Mouse (Mus musculus) adipocyte (in vitro differentiated cells): ENCODE data around the gene Tmcc3.
A peak's percentile ranks its signal among the peaks of the same experiment; 100 is the strongest.

ENCODE experiments used
- DNase-seq: peaks from one replicate; pipeline ENCODE4 v3.0.0-alpha.2; 2016; ENCODE audit warnings: low spot score

Tmcc3 gene

GRCm38 (mm10) chr10:94311511-94312006 lies at the start of gene Tmcc3:
Tmcc3 (plus strand) TSS chr10:94311949.
- DNase-seq = no peak

- no peak for DNase-seq
Observed at GRCm38 (mm10) chr10:94262646-94263045, 49.1 kb upstream of the Tmcc3 start.

GRCm38 (mm10) chr10:94263211-94263610 lies 48.5 kb upstream of the Tmcc3 start:
- DNase-seq = no peak

GRCm38 (mm10) chr10:94265656-94266542 lies 45.9 kb upstream of the Tmcc3 start:
- DNase-seq = no peak

- no peak for DNase-seq
Observed at GRCm38 (mm10) chr10:94275321-94275720, 36.4 kb upstream of the Tmcc3 start.

GRCm38 (mm10) chr10:94276511-94276910 lies 35.2 kb upstream of the Tmcc3 start:
- DNase-seq = no peak

- DNase-seq = no peak
Observed at GRCm38 (mm10) chr10:94282179-94282578, 29.6 kb upstream of the Tmcc3 start.

GRCm38 (mm10) chr10:94282797-94283196 lies 29.0 kb upstream of the Tmcc3 start:
- no peak for DNase-seq

- DNase-seq = no peak
Observed at GRCm38 (mm10) chr10:94294437-94294836, 17.3 kb upstream of the Tmcc3 start.

- no peak for DNase-seq
Observed at GRCm38 (mm10) chr10:94294933-94295750, 16.6 kb upstream of the Tmcc3 start.

- DNase-seq = no peak
Observed at GRCm38 (mm10) chr10:94295923-94296605, 15.7 kb upstream of the Tmcc3 start.

- no peak for DNase-seq
Observed at GRCm38 (mm10) chr10:94298471-94298870, 13.3 kb upstream of the Tmcc3 start, which contains the start of gene Gm4792. Gm4792 (minus strand) TSS chr10:94298703.

- no peak for DNase-seq
Observed at GRCm38 (mm10) chr10:94299301-94299700, 12.4 kb upstream of the Tmcc3 start.

GRCm38 (mm10) chr10:94304064-94304657 lies 7.6 kb upstream of the Tmcc3 start:
- DNase-seq = no peak

GRCm38 (mm10) chr10:94305526-94305925 lies 6.2 kb upstream of the Tmcc3 start:
- peak; percentile 26 for DNase-seq

- DNase-seq = no peak
Observed at GRCm38 (mm10) chr10:94310499-94311267, 1.1 kb upstream of the Tmcc3 start.

- no peak for DNase-seq
Observed at GRCm38 (mm10) chr10:94312007-94312715, 412 bp downstream of the Tmcc3 start.

GRCm38 (mm10) chr10:94313146-94313545 lies 1.4 kb downstream of the Tmcc3 start:
- DNase-seq = no peak

GRCm38 (mm10) chr10:94318574-94318973 lies 6.8 kb downstream of the Tmcc3 start:
- DNase-seq = no peak

- no peak for DNase-seq
Observed at GRCm38 (mm10) chr10:94329962-94330361, 18.2 kb downstream of the Tmcc3 start.
